Mouse (Mus musculus) adrenal gland, postnatal 14 days (tissue): ENCODE data around the gene Atp6v0e. TPM values are rescaled to one million over a fixed set of nuclear protein-coding genes. Genes with fewer than 3 reads are reported as not detected.

Experiments
- DNase-seq: peaks from one replicate; pipeline ENCODE4 v3.0.0; 2021; ENCODE audit warnings: mixed read lengths
- long read RNA-seq, 2 experiments: library from polyadenylated mRNA; stranded (forward); transcript quantifications; one replicate each; pipeline ENCODE4 v2.0.0; 2021
- total RNA-seq: library from RNA; stranded (reverse); gene quantifications from 2 replicates; pipeline ENCODE4 v1.2.3, GENCODE M21; 2021

Gene Atp6v0e
- total RNA-seq, result 188 and 193 TPM in 2 replicates
- long read RNA-seq, experiment 1, transcript Atp6v0e-201 (4 exons, 823 nt), result major isoform, 254 of 337 reads
- long read RNA-seq, experiment 1, partial matches to known transcripts, result 2 of 337 reads
- long read RNA-seq, experiment 1, other reads (novel, unspliced or antisense), result 80 of 337 reads
- long read RNA-seq, experiment 2, transcript Atp6v0e-201 (4 exons, 823 nt), result major isoform, 207 of 274 reads
- long read RNA-seq, experiment 2, partial matches to known transcripts, result 0 of 274 reads
- long read RNA-seq, experiment 2, other reads (novel, unspliced or antisense), result 67 of 274 reads

DNA sequence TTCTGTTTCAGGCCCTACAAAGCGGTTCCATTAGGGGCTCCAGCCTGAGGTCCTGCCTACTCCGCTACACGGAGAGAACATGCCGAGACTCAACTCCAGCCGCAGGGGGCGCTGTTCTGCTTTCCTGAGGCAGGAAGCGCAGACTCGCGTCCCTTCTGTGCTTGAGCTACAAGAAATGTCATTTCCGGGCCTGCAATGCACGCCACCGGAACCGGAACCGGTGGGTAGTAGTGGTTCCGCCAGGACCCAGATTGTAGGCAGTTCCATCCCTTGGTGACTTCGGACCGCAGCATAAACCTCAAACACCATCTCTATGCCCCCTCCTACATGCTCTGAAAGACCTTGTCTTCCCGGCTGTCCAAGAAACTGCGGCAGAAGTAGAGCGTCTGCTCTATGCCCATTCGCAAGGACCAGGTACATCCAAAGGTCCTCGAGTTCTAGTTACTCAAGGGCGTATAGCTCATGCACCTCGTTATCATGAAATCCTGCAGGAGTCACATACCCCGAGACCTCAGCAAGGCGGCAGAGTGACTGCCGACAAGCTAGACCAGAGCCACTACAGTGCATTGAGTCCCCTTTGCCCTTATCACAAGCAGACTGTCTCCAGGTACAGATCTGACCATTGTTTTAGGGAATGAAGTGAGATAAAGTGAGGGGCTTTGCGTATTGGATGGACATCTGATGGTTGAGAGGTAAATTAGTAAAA, at the start of gene Atp6v0e:
Atp6v0e (plus strand) TSS at position 254 of the 706 bp plus-strand sequence.
- peak; percentile 99 for DNase-seq

DNA sequence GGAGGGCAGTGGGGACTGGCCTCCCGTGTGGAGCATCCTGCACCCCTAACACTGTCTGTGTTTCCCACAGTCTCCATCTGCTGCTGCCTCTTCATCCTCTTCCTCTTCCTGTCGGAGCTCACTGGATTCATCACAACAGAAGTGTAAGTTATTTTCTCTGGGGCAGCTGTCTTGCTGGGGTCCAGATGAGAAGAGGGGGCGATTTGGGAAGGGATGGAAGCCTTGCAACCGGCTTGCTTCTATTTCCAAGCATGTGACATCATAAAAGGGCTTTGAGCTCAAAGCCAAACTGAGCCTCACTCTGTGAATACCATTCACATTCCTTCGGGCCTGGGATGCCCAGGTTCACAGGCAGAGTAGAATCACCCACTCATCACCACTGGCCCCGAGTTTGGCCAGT, 48.7 kb upstream of the Atp6v0e start:
- DNase-seq, result no peak

DNA sequence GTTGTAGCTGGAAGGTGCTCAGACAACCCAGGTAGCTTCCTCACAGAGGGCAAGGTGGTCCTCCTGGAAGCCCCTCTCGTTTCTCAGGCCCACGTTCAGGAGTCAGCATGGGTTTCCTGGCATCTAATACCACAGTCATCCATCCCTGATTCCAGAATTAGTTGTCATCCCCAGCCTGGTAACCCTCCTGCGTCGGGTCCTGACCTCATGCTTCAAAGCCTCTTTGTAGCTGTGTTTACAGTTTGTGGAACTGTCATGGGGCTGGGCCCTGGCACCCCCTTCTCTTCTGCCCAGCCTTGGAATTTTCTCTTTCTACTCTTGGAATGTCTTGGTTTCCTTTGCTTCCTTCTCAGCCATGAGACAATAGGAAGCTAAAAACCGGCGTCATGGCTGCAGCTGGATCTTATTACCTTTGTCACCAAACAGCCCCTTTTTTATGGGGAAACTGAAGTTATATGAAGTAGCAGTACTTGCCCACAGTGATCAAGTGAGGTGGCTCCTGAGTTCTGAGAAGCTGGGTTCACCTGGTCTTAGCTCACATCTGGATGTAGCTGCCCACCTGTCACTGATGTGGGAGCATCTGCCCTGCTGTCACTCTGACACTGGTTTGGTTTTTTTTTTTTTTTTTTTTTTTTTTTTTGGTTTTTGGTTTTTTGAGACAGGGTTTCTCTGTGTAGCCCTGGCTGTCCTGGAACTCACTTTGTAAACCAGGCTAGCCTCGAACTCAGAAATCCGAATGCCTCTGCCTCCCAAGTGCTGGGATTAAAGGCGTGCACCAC, 48.1 kb upstream of the Atp6v0e start:
- DNase-seq, result no peak

DNA sequence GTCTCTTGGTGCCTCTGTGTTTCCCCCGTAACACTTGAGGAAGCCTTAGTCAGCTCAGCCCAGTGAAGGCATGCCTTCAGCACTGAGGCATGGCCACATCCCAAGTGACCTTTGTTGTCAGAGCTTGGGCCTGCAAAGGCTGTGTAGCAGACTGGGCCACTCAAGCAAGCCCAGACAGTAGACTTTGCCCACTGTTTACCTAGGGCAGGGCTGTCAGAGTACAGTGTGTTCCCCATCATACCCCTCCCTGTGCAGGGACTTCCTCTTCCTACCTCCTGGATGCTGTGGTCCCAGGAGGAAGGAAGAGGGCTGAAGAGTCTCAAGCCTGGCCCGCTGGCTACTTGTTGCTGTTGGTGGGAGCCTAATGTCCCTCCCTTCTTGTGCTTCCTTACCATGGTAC, 46.3 kb upstream of the Atp6v0e start:
- DNase-seq, result peak; percentile 17

DNA sequence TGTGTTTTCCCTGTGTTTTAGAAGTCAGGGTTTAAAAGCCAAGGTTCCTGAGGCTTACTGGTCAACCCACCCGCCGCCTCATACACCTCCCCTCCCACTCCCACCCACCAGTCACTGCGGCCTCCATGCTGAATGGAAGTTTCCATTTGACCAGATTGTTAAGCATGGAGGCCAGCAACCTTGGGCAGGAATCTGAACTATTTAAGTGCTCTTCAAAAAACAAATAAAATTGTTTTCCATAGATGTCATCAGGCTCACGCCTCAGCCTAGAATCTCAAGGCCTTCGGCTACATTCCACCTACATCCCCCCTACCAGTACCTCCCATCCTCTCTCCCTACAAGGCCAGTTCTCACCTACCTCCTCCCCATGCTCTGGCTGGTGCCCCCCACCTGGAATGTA, 44.5 kb upstream of the Atp6v0e start:
- DNase-seq, result no peak

DNA sequence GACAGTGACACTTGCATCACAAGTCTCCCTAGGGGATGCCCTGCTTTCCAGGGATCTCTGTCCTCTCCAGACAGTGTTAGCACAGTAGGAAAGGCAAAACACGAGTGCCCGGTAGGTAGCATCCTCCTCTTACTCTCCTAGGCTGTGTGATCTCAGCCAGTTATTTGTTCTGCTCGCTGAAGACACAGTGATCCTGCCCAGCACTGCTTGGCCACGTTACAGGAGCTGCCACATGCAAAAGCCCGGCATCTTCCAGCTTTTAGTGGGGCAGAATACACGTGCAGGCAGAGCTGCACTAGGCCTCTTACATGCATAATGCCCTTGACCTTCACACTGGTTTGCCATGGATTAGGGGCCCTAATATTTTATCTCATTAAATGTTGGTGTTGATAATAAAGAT, 43.5 kb upstream of the Atp6v0e start:
- DNase-seq, result no peak

DNA sequence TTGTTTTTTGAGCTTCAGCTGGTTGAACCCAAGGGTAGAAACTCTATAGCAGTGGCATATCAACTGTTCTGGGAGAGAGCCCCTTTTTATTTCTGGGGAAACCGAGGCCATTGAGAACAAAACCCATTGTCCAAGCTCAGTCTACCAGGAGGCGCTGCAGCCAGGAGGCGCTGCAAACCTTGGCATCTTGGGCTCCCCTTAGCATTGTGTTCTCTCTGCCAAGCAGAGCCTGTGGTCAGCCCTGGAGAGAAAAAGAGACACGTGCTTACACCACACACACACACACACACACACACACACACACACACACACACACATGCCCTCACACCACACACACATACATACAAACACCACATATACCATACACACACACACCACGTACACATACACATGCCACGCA, 42.7 kb upstream of the Atp6v0e start:
- DNase-seq, result no peak

DNA sequence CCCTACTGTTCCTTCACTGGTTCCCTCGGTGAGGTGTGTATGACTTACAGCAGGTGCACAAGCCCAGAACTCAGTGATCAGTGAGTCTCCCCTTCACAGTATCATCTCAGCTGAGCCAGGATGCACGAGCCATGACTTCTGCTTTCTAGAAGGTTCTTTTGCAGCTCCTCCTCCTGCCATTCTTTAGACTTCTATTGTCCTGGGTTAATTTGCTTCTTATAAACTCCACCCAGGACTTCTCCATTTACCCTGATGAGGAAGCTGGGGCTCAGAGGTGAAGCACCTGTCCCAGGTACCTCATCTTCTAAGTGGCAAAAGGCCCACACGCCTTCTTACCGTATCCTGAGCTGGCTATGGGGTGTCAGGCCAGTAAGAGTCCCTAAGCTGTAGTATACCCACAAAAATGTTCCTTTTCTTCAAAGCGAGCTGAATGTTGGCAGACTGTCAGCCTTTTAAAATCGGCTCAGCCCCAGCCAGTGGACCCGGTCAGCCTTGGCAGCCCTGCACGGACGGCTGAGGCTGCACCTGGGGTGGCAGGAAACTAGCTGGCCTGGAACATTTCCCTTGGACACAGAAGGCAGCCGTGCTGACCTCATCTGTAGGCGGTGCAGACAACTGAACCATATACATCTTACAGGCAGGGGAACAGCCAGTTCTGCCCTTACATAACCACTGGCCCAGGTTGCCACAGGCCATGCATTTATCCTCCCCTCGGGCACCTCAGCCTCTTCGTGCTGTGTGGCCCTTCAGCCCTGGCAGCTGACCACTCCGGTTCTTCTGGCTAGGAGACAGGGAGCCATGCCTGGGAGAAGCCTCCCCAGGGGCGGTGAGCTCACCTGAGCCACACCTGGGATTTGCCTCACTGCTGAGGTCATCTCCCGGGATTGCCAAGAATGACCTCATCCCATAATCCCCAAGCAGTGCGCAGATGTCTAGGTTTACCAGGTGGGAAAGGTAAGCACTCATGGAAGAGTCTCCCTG, 42.0 kb upstream of the Atp6v0e start:
- peak; percentile 82 for DNase-seq

DNA sequence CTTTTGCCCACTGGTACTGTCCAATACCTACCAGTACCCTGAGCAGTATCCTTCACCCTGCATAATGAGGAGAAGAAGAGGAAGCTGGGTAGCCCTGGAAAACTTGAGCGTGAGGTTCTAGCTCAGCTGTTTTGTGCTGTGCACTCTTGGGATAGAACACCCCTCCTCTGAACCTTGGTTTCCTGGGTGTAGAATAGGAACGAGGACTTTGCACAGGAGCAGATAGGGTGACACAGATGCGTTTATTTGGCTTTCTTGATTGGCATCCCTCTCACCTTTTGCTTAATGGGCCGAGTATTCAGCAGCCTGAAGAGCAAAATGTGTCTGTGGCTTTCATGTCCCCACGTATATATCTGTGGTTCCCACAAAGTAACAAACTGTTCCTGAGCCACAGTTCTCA, 41.1 kb upstream of the Atp6v0e start:
- DNase-seq, result no peak

DNA sequence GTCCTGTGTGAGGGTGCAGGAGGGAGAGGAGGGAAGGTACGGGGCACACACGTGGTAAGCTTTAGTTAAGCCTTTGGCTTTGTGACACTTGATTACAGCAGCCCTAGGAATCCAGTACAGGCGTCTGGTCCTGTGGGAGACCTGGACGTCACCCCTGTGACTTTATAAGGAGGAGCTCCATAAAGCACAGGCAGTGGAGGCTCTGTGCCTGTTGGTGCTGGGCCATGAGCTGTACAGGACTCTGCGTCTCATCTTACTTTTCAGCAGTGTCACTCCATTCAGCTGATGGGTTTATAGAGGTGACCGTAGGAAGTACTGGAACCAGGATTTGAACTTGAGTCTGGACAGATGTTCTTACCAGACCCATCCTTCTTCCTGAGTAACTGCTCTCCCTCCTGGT, 39.0 kb upstream of the Atp6v0e start:
- DNase-seq, result no peak

DNA sequence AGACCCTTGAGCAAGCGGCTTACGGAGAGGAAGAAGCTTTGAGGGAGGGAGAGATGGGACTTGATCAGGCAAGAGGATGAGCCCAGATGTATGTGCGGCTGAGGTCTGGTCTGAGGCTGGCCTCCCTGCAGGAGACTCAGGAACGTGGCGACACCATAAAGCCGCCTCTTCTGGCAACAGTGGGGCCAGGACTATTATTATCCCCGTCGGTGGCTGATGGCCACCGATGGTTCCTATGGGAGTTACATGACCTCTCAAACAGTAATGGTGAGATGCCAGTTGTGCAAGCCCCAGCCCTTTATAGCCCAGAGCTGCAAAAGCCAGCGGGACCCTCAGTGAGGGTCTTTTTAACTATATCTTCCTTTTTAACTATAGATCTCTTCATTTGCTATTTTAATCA, 38.0 kb upstream of the Atp6v0e start:
- DNase-seq, result peak; percentile 61

DNA sequence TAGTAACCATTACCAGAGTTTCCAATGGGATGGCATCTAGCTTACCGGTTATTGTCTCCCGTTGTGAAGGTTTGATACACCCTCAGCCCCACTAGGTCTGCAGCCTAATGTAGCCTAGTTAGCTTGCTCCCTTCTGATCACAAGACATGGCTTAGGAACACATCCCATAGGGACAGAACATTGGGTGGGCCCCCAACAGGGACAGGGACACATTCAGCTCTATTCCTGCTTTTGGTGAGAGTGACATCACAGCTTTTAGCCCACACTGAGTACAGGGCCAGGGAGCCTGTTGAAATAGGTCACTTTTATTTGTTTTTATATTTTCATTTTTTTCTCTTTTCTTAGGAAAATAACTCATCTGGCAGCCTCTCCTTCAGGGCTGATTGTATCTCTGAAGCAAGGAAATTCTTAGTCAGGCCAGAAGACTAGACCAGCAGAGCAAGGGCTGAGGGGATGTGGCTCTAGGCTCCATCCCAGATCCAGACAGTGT, 37.5 kb upstream of the Atp6v0e start:
- DNase-seq, result no peak

DNA sequence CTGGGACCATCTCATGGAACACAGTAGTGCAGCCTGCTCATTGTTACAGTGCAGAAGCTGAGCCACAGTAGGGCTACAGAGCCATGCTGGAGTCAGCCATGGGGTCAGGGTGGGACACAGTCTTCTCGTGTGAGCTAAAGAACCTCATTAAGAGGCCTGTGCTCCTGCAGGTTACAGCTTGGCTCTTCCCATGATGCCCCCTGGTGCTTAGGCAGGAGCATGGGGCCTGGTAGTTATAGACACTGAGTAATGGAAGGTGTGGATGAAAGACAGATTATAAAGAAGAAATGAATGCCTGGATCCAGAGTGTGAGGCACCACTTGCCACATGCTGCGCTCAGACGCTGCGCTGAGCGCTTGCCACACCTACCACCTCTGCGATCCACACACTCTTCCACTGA, 34.6 kb upstream of the Atp6v0e start:
- DNase-seq, result peak; percentile 5

DNA sequence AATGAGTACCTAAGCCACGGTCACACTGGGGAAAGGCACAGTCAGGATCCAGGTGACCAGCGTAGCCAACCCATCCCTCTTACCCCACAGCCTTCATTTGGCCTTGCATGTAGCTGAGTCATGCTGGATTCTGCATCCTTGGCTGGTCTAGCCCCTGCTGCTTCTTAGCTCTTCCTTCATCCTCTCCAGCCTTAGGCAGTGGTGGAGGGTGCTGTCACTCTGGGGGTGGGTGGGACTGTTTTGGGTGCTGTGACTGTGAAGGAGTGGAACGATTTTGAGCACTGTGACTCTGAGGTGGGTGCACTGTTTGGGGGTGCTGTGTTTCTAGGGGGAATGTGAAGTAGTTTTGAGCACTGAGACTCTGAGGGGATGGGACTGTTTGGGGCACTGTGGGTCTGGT, 34.1 kb upstream of the Atp6v0e start:
- peak; percentile 16 for DNase-seq

DNA sequence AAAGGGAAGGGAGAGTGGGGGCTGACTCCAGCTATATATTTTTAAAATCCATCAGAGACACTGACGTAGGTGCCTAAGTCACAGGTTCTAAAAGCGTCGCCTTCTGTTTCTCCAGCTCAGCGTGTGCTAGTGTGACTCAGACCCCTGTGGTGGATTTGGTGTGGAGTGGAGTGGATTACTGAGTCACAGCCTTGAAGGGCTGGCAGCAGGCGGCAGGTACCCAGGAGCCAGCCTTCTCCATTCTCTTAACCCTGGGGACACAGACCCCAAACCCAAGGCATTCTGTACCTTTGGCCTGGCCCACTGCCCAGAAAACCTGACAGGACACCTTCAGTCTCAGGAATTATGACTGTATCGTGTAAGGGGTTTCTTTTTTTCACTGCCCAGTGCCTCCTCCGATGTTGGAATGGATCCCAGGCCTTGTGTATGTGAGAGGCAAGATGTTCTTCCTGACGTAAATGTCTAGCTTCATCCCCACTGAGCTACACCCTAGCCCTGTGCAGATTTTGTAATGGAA, 31.2 kb upstream of the Atp6v0e start:
- DNase-seq, result peak; percentile 13

DNA sequence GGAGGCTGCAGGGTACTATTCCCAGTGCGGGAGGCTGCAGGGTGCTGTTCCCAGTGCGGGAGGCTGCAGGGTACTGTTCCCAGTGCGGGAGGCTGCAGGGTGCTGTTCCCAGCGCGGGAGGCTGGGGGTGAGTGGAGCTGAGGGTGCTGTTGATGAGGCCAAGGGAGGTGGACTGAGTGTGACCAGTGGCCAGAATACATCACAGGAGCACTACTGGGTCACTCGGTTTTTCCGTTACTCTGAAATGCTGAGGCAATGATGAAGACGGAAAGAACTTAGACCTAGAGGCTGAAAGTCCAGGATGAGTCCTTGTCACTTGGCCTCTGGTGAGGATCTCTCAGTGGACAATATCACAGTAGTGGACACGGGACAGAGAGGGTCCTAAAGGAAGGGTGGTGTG, 29.8 kb upstream of the Atp6v0e start:
- DNase-seq, result no peak

DNA sequence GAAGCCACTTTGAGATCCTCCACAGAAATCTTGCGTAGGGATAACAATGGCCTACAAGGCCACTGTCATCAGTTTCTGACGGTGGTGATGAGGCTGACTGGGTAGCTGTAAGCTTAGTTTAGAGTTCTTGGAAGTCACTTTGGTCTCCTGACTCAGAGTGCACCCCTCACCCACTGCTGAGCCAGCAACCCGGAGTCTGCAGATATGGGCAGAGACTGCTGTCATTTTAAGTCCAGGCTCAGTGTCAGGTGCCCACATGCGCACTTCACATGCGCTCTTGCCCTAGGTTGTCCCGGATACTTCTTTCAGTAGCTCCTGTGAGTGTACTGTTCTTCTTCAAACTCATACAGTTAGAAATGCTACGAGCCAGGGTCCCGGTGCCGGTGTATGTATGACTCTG, 29.1 kb upstream of the Atp6v0e start:
- no peak for DNase-seq

DNA sequence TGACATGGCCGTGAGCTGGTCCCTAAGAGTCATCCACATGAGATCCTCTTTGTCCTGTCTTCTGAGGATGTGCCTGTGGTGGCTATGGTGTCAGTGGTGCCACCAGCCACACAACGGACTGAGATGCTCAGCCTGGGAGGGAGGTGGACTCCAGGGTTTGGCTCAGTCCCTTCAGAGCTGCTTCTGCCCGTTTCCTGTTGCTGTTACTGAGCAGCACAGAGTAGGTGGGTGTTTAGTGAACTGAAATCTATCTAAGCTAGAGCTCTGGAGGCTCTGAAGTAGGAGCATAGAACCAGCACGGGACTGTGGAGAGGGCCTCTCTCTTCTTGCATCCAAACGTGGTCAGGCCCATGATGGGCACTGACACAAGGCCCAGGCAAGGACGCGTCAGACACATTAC, 28.5 kb upstream of the Atp6v0e start:
- no peak for DNase-seq

DNA sequence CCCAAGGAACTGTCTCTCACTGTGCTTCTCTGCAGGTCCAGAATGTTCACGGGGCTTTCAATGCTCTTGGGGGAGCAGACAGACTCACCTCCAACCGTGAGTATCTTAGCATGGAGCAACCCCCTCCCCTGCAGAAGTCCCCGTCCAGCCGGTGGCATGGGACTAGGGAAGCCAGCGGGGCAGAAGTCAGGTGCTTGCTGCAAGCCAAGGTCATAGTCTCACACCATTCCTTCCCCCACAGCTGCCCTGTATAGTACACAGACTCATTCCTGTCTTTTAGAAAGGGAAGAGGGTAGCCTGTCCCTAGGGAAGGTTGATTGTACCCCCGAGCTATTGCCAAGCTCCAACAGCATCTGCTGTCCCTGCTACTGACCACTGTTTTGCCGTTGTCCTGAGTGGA, 27.1 kb upstream of the Atp6v0e start:
- peak; percentile 3 for DNase-seq

DNA sequence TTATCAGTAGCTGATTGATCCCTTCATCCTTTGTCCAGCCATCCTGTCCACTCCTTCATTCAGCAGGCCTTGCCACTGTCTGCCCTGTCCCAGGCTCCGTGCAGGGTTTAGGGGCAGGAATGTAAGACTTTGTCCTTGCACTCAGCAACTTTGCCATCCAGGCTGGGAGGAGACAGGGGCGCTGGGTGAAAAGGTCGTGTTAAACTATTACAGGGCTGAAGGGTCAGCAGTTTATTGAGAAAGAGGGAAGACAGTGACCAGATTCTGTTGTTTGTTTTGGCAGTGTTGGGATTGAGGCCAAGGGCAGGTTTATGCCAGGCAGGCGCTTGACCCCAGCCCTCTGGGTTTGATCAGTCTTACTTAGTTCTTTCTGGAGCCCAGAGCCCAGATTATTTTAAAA, 25.2 kb upstream of the Atp6v0e start:
- DNase-seq, result peak; percentile 61

DNA sequence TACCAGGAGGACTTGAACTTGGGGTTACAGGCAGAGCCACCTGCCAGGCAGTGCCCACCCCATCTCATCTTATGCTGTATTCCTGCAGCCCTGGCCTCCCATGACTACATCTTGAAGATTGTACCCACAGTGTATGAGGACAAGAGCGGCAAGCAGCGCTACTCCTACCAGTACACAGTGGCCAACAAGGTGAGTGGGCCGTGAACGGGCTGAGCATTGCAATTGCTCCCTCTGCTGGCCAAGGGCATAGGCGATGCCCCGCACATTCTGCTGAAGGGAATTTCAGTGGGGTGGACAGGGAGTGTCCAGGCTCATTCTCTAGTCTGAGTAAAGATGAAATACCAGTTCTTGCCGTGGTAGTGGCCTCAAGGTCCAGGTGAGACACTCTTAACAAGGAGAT, 24.4 kb upstream of the Atp6v0e start:
- peak; percentile 92 for DNase-seq

DNA sequence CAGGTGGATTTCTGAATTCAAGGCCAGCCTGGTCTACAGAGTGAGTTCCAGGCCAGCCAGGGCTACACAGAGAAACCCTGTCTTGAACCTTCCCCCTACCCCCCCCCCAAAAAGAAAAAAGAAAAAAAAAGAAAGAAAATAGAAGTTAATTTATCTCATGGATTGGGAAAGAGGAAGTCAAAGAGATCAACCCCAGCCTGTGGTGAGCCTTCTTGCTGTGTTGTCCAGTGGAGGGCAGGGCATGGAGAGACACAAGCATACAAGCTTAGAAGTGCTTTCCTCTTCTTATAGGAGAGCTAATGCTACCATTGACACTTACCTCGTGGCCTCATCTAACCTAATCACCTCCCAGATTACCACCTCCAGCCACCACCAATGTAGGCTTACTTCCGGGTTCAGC, 23.2 kb upstream of the Atp6v0e start:
- DNase-seq, result no peak
